Mouse (Mus musculus): Measurements from ENCODE around the gene Gpr37l1.

DNA sequence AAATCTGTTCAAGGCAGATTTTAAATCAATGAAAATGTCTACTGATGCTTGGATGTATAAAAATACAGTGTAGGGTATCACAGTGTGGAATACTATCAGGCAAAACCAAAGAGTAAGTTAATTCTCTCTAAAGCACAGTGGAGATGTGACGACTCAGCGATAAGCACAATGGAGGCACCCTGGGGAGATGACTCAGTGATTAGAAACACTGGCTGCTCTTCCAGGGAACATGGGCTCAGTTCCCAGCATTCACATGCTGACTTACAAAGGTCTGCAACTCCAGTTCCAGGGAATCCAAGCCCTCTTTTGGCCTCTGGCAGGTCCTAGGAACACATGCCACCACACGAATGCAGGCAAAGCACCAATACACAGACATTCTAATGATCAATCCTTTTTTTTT is 20.7 kb upstream of the Gpr37l1 start:
- TF ChIP-seq CTCF (IDR thresholded peaks at IDR 0.05; ENCODE audit: control insufficient read depth, insufficient read depth, low read length) (no peak), POLR2A (IDR thresholded peaks at IDR 0.05; ENCODE audit: borderline replicate concordance, control insufficient read depth, low read depth, low read length) (no peak)

Data from bone marrow, adult 2 months (tissue).